Mouse (Mus musculus): Measurements from ENCODE around the gene Ptprg.

- TF ChIP-seq MAX (IDR thresholded peaks at IDR 0.05) (no peak), USF1 (IDR thresholded peaks at IDR 0.05; ENCODE audit: low read depth) (no peak), MYOG (IDR thresholded peaks at IDR 0.05; ENCODE audit: control insufficient read depth, extremely low read depth, insufficient read length) (no peak), CTCF (IDR thresholded peaks at IDR 0.05; ENCODE audit: control insufficient read depth, insufficient read depth, insufficient read length) (no peak), MYOD1 (IDR thresholded peaks at IDR 0.05; ENCODE audit: control insufficient read depth, insufficient read length, low read depth) (no peak), CEBPB (IDR thresholded peaks at IDR 0.05; ENCODE audit: low read depth) (no peak), FOSL1 (IDR thresholded peaks at IDR 0.05; ENCODE audit: insufficient read depth, low read length, poor library complexity, severe bottlenecking) (no peak)
These were observed 614.3 kb downstream of the Ptprg start for GRCm38 (mm10) chr14:12167651-12168050.

Data from C2C12 (cell line).